In genomic region chr16:63466615-63467014, GRCm38 (mm10) we compare ENCODE assay signal across 25 mouse cellular contexts.
DNase-seq lines count a peak whose midpoint lies in the region; ATAC-seq and TF ChIP-seq lines count a peak whose summit lies in the region.
"Had no signal": no experiment of that assay in that cellular context is flagged by ENCODE, and none has a peak within 500 bp of the region (broad histone marks: within the 10 kb centered on the region; RNA-seq: fewer than 3 reads in every experiment).

No protein-coding gene starts in this region.

- peak; percentile 34 for DNase-seq in forebrain, embryonic 14.5 days (ENCODE audit: low spot score)
- DNase-seq in forebrain, embryonic 11.5 days (ENCODE audit: low spot score): no peak
- DNase-seq in forebrain, postnatal 0 days: peak; percentile 41
- peak; percentile 2 for DNase-seq in layer of hippocampus, adult 9-11 months
- DNase-seq in layer of hippocampus, postnatal 36 days: no peak
- DNase-seq: adrenal gland, adult 8-10 months; adrenal gland, postnatal 25 days; cerebellum, adult 11 months; cerebellum, adult 2 months; cerebellum, postnatal 10 days; cerebellum, postnatal 36 days; embryo, embryonic 11 days; gastrocnemius, postnatal 25 days; heart, adult 2 months; kidney, adult 18-20 months; kidney, adult 9 months had no signal

- H3K36me3 ChIP-seq in forebrain, embryonic 14.5 days (ENCODE audit: control insufficient read depth, insufficient read depth, low read length): no peaks in the 10 kb centered on the region
- no peaks in the 10 kb centered on the region for H3K36me3 ChIP-seq in forebrain, embryonic 11.5 days (ENCODE audit: control insufficient read depth, insufficient read depth, low read length)
- H3K36me3 ChIP-seq in forebrain, postnatal 0 days (ENCODE audit: insufficient read depth): no peaks in the 10 kb centered on the region
- H3K36me3 ChIP-seq in forebrain, embryonic 12.5 days (replicated peaks): no peaks in the 10 kb centered on the region
- H3K36me3 ChIP-seq: embryonic facial prominence, embryonic 10.5 days; embryonic facial prominence, embryonic 13.5 days; heart, embryonic 10.5 days; hindbrain, embryonic 13.5 days had no signal

- peak; percentile 23; the same call in 1 of the 2 replicates for ATAC-seq in forebrain, embryonic 14.5 days
- ATAC-seq in forebrain, embryonic 11.5 days (replicated peaks; ENCODE audit: low FRiP score): no peak
- peak; percentile 76 for ATAC-seq in forebrain, postnatal 0 days
- ATAC-seq in forebrain, embryonic 12.5 days (ENCODE audit: low FRiP score): no peak
- ATAC-seq: activated CD4-positive, CD25-positive, alpha-beta regulatory T cell, adult 4 months; hindbrain, postnatal 0 days; inflammation-experienced regulatory T-cells, adult 6 months; intestine, embryonic 16.5 days had no signal

- no peak overlapping the region for H3K9ac ChIP-seq in forebrain, embryonic 14.5 days (ENCODE audit: low read length)
- no peak overlapping the region for H3K9ac ChIP-seq in forebrain, embryonic 11.5 days (ENCODE audit: low read length)
- no peak overlapping the region for H3K9ac ChIP-seq in forebrain, postnatal 0 days
- no peak overlapping the region for H3K9ac ChIP-seq in forebrain, embryonic 12.5 days
- H3K9ac ChIP-seq: embryonic facial prominence, embryonic 13.5 days; hindbrain, embryonic 13.5 days had no signal

- TF ChIP-seq CTCF in forebrain, postnatal 0 days (IDR thresholded peaks at IDR 0.05; ENCODE audit: low read depth): no peak

- WGBS in forebrain, embryonic 14.5 days: 63% methylated on average over 4 of the region's 4 CpGs
- WGBS in forebrain, embryonic 11.5 days: 84% methylated on average over 4 of the region's 4 CpGs
- WGBS in forebrain, postnatal 0 days: 48% methylated on average over 4 of the region's 4 CpGs
- WGBS in forebrain, embryonic 12.5 days: 73% methylated on average over 4 of the region's 4 CpGs

- no peaks in the 10 kb centered on the region for H3K9me3 ChIP-seq in forebrain, embryonic 14.5 days (replicated peaks; ENCODE audit: control insufficient read depth, low read length)
- H3K9me3 ChIP-seq in forebrain, embryonic 11.5 days (ENCODE audit: control insufficient read depth, low read length): no peaks in the 10 kb centered on the region
- no peaks in the 10 kb centered on the region for H3K9me3 ChIP-seq in forebrain, postnatal 0 days (ENCODE audit: low read length)
- H3K9me3 ChIP-seq in forebrain, embryonic 12.5 days: no peaks in the 10 kb centered on the region
- H3K9me3 ChIP-seq: embryonic facial prominence, embryonic 10.5 days; embryonic facial prominence, embryonic 13.5 days; heart, embryonic 10.5 days; hindbrain, embryonic 13.5 days had no signal

- H3K4me1 ChIP-seq in forebrain, embryonic 14.5 days (ENCODE audit: control insufficient read depth, insufficient read depth, low read length): no peaks in the 10 kb centered on the region
- H3K4me1 ChIP-seq in forebrain, embryonic 11.5 days (replicated peaks; ENCODE audit: control insufficient read depth, insufficient read depth, low read length): no peaks in the 10 kb centered on the region
- H3K4me1 ChIP-seq in forebrain, postnatal 0 days (ENCODE audit: insufficient read depth): no peaks in the 10 kb centered on the region
- no peaks in the 10 kb centered on the region for H3K4me1 ChIP-seq in forebrain, embryonic 12.5 days
- H3K4me1 ChIP-seq: embryonic facial prominence, embryonic 10.5 days; embryonic facial prominence, embryonic 13.5 days; hindbrain, embryonic 13.5 days had no signal

- H3K4me3 ChIP-seq in forebrain, embryonic 14.5 days (ENCODE audit: low read depth, low read length): no peak overlapping the region
- H3K4me3 ChIP-seq in forebrain, embryonic 11.5 days (ENCODE audit: low read depth, low read length): no peak overlapping the region
- no peak overlapping the region for H3K4me3 ChIP-seq in forebrain, postnatal 0 days (ENCODE audit: low read depth, low read length)
- H3K4me3 ChIP-seq in forebrain, embryonic 12.5 days (replicated peaks): no peak overlapping the region
- H3K4me3 ChIP-seq: embryonic facial prominence, embryonic 10.5 days; embryonic facial prominence, embryonic 13.5 days; heart, adult 2 months; heart, embryonic 10.5 days; hindbrain, embryonic 13.5 days had no signal

- H3K27me3 ChIP-seq in forebrain, embryonic 14.5 days (replicated peaks; ENCODE audit: control insufficient read depth, insufficient read depth, low read length): no peaks in the 10 kb centered on the region
- H3K27me3 ChIP-seq in forebrain, embryonic 11.5 days (ENCODE audit: control insufficient read depth, insufficient read depth, low read length): no peaks in the 10 kb centered on the region
- H3K27me3 ChIP-seq in forebrain, postnatal 0 days (ENCODE audit: insufficient read depth, low read length): no peaks in the 10 kb centered on the region
- no peaks in the 10 kb centered on the region for H3K27me3 ChIP-seq in forebrain, embryonic 12.5 days
- H3K27me3 ChIP-seq: embryonic facial prominence, embryonic 13.5 days; hindbrain, embryonic 13.5 days had no signal

- H3K27ac ChIP-seq in forebrain, embryonic 14.5 days (ENCODE audit: low read depth, low read length): no peak overlapping the region
- no peak overlapping the region for H3K27ac ChIP-seq in forebrain, embryonic 11.5 days (ENCODE audit: low read depth, low read length)
- H3K27ac ChIP-seq in forebrain, postnatal 0 days (ENCODE audit: low read depth, low read length): no peak overlapping the region
- H3K27ac ChIP-seq in forebrain, embryonic 12.5 days: no peak overlapping the region
- H3K27ac ChIP-seq: embryonic facial prominence, embryonic 10.5 days; embryonic facial prominence, embryonic 13.5 days; heart, adult 2 months; heart, embryonic 10.5 days; hindbrain, embryonic 13.5 days; hindbrain, postnatal 0 days had no signal

- H3K4me2 ChIP-seq in forebrain, embryonic 14.5 days (ENCODE audit: low read length): no peak overlapping the region
- H3K4me2 ChIP-seq in forebrain, embryonic 11.5 days (ENCODE audit: low read depth, low read length, severe bottlenecking): no peak overlapping the region
- no peak overlapping the region for H3K4me2 ChIP-seq in forebrain, postnatal 0 days (ENCODE audit: low read depth)
- no peak overlapping the region for H3K4me2 ChIP-seq in forebrain, embryonic 12.5 days
- H3K4me2 ChIP-seq: embryonic facial prominence, embryonic 13.5 days; hindbrain, embryonic 13.5 days had no signal

Comparison
In these comparisons a context has a peak if more than half of its experiments do, and no peak if none do; other contexts are left out.
1. ATAC-seq: peak in forebrain, embryonic 14.5 days (single experiment) and forebrain, postnatal 0 days (single experiment); none in forebrain, embryonic 11.5 days (single experiment) and forebrain, embryonic 12.5 days (single experiment).
2. DNase-seq: peak in forebrain, embryonic 14.5 days (single experiment), forebrain, postnatal 0 days (single experiment) and layer of hippocampus, adult 9-11 months (single experiment); none in forebrain, embryonic 11.5 days (single experiment) and layer of hippocampus, postnatal 36 days (0 of 2).